Mouse (Mus musculus) liver, adult 2 months (tissue): ENCODE measurements around the gene Ccdc148. TPM values are rescaled to one million over a fixed set of nuclear protein-coding genes. Genes with fewer than 3 reads are reported as not detected.
A peak's percentile ranks its signal among the peaks of the same experiment; 100 is the strongest.

Experiments used
- DNase-seq: peaks from one replicate; pipeline ENCODE4 v3.0.0-alpha.2; 2011; ENCODE audit warnings: low read depth, low spot score; ENCODE audit errors: extremely low read depth
- H3K27ac ChIP-seq: fragments of 200-500 bp; replicated peaks from 2 replicates; pipeline ENCODE4 v1.5.1; 2012; ENCODE audit warnings: low read depth, mild to moderate bottlenecking, control low read depth, inconsistent platforms, low read length; ENCODE audit not compliant: insufficient read depth
- H3K27me3 ChIP-seq: fragments of 200-500 bp; 2 replicates; pipeline ENCODE4 v1.6.1; 2012; ENCODE audit warnings: mild to moderate bottlenecking, moderate library complexity, low read length, inconsistent platforms; ENCODE audit not compliant: control insufficient read depth, insufficient read depth
- H3K36me3 ChIP-seq: fragments of 200-500 bp; 2 replicates; pipeline ENCODE4 v1.6.1; 2012; ENCODE audit warnings: low read length, inconsistent platforms; ENCODE audit not compliant: control insufficient read depth, insufficient read depth
- H3K4me1 ChIP-seq: fragments of 200-500 bp; 2 replicates; pipeline ENCODE4 v1.6.1; 2011; ENCODE audit warnings: low read length; ENCODE audit not compliant: control insufficient read depth, insufficient read depth
- H3K4me3 ChIP-seq: fragments of 200-500 bp; 2 replicates; pipeline ENCODE4 v1.5.1; 2011; ENCODE audit warnings: low read depth, mild to moderate bottlenecking, control low read depth, low read length, moderate library complexity; ENCODE audit not compliant: insufficient read depth
- H3K79me2 ChIP-seq: fragments of 200-500 bp; 2 replicates; pipeline ENCODE4 v1.6.1; 2012; ENCODE audit warnings: inconsistent platforms, mild to moderate bottlenecking, low read length, moderate library complexity; ENCODE audit not compliant: control insufficient read depth, insufficient read depth
- H3K9ac ChIP-seq: fragments of 200-500 bp; 2 replicates; pipeline ENCODE4 v1.6.1; 2012; ENCODE audit warnings: low read depth, mild to moderate bottlenecking, control low read depth, inconsistent platforms, low read length
- CTCF ChIP-seq: fragments of 200-500 bp; IDR thresholded peaks from 2 replicates; pipeline ENCODE4 v1.5.1; 2011; ENCODE audit warnings: low read depth, low read length, control low read depth
- POLR2A ChIP-seq: fragments of 200-500 bp; IDR thresholded peaks from 2 replicates; pipeline ENCODE4 v1.6.1; 2011; ENCODE audit warnings: low read length, control low read depth; ENCODE audit not compliant: insufficient read depth; ENCODE audit errors: extremely low read depth
- WGBS: fragments of 180-500 bp; shearing (Covaris S2); methylation state at CpG from one replicate; pipeline ENCODE4 v1.1.7; 2018; 5-methylcytosine and 5-hydroxymethylcytosine counted together
- polyA plus RNA-seq: library from polyadenylated mRNA; depleted of rRNA; stranded (reverse); fragments of >200 nt; gene quantifications from 2 replicates; pipeline ENCODE4 v1.2.3, GENCODE M21; 2012
- total RNA-seq: library from RNA; depleted of rRNA; stranded (reverse); fragments of >200 nt; gene quantifications from 2 replicates; pipeline ENCODE4 v1.2.3, GENCODE M21; 2014

The Ccdc148 gene
- total and polyA plus RNA-seq, 2 experiments, result 0.05 to 0.92 TPM

DNA sequence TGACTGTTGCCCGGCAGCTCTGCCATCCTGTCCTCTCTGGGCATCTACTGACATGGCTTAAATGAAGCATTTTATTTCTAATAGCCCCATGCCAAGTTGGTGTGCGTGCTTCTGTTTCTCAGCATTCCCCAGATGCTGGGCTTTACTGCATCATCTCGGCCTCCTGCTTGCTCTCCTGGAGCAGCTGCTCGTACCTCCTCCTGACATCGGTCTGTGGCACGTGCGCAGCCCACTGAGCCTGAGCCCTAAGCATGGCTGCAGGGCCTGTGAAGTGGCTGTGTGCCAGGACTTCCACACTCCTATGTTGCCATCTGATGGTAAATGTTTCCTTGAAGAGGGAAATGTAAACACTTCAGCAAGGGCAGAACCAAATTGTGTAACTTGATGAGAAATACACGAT lies 31.0 kb upstream of the Ccdc148 start:
- no peaks in the 10 kb centered on the region for H3K27me3 ChIP-seq
- no peak overlapping the region for H3K4me3 ChIP-seq
- TF ChIP-seq POLR2A, result no peak
- no peak for TF ChIP-seq CTCF
- no peaks in the 10 kb centered on the region for H3K36me3 ChIP-seq
- 0 out of 2 replicates have a peak, but pooled peaks cover 5% of the 10 kb centered on the region for H3K4me1 ChIP-seq
- peaks cover 65% of the 10 kb centered on the region; the same call in 1 of the 2 replicates for H3K79me2 ChIP-seq
- DNase-seq, result no peak
- 84% methylated on average over 8 of the region's 8 CpGs for WGBS
- H3K9ac ChIP-seq, result no peak overlapping the region
- no peak overlapping the region for H3K27ac ChIP-seq

GRCm38 (mm10) chr2:59190186-59190585 lies 29.7 kb upstream of the Ccdc148 start:
- H3K79me2 ChIP-seq, result peaks cover 60% of the 10 kb centered on the region; the same call in 1 of the 2 replicates
- H3K4me1 ChIP-seq, result 0 out of 2 replicates have a peak, but pooled peaks cover 5% of the 10 kb centered on the region
- no peak for DNase-seq
- no peaks in the 10 kb centered on the region for H3K27me3 ChIP-seq
- TF ChIP-seq CTCF, result no peak
- no peak for TF ChIP-seq POLR2A
- no peak overlapping the region for H3K4me3 ChIP-seq
- no peaks in the 10 kb centered on the region for H3K36me3 ChIP-seq
- no peak overlapping the region for H3K9ac ChIP-seq
- no peak overlapping the region for H3K27ac ChIP-seq
- WGBS, result 90% methylated on average over 10 of the region's 10 CpGs

DNA sequence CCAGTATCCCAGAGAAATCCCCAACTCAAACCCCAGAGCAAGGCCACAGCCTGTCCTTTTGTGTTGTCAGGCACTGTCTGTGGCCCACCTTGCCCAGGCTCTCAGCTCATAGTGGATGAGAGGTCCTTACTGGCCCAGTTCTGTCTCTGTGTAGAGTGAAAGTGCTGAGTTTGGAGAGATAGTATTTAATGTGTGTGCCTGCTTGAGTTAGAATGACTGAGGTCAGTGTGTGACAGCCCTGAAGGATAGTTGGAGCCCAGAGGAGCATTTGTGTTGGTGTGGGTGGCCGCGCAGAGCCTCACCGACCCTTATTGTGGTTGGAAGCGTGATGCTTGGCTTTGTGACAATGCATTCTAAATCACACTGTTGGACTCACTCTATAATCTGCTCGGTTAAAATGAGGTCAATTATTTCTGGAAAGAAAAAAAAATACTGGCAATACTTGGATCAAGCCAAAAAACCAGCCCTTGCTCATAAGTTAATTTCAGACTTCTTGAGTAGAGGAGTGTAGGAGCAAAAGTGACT lies 29.2 kb upstream of the Ccdc148 start:
- peaks cover 58% of the 10 kb centered on the region; the same call in 1 of the 2 replicates for H3K79me2 ChIP-seq
- H3K4me3 ChIP-seq, result no peak overlapping the region
- no peak overlapping the region for H3K9ac ChIP-seq
- no peaks in the 10 kb centered on the region for H3K27me3 ChIP-seq
- 76% methylated on average over 5 of the region's 5 CpGs for WGBS
- H3K27ac ChIP-seq, result no peak overlapping the region
- no peak for TF ChIP-seq POLR2A
- TF ChIP-seq CTCF, result no peak
- DNase-seq, result no peak
- H3K36me3 ChIP-seq, result no peaks in the 10 kb centered on the region
- H3K4me1 ChIP-seq, result 0 out of 2 replicates have a peak, but pooled peaks cover 5% of the 10 kb centered on the region

GRCm38 (mm10) chr2:59188306-59188705 lies 27.8 kb upstream of the Ccdc148 start:
- WGBS, result 86% methylated on average over 8 of the region's 8 CpGs
- no peaks in the 10 kb centered on the region for H3K27me3 ChIP-seq
- H3K79me2 ChIP-seq, result peaks cover 57% of the 10 kb centered on the region; the same call in 1 of the 2 replicates
- H3K36me3 ChIP-seq, result no peaks in the 10 kb centered on the region
- DNase-seq, result no peak
- TF ChIP-seq POLR2A (no peak), CTCF (no peak)
- no peak overlapping the region for H3K4me3 ChIP-seq
- no peak overlapping the region for H3K27ac ChIP-seq
- 0 out of 2 replicates have a peak, but pooled peaks cover 5% of the 10 kb centered on the region for H3K4me1 ChIP-seq
- H3K9ac ChIP-seq, result no peak overlapping the region

DNA sequence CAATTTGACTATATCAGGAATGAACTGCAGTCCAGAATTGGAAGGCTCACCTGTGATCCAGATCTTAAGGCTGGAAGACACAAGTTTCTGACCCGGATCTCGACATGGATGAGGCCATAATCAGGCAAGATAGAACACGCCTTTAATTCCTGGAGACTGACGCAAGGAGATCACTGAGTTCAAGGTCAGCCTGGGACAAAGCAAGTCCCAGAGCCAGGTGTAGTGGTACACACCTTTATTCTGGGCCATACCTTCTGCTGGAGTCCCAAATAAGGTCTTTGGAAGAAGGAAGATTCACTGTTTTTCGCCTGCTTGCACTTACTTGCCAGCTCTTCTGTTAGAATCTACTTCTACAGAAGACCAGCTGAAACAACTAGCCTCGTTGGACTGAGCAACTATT lies 26.5 kb upstream of the Ccdc148 start:
- WGBS, result 89% methylated on average over 6 of the region's 6 CpGs
- no peaks in the 10 kb centered on the region for H3K36me3 ChIP-seq
- TF ChIP-seq POLR2A (no peak), CTCF (no peak)
- H3K4me3 ChIP-seq, result no peak overlapping the region
- no peaks in the 10 kb centered on the region for H3K27me3 ChIP-seq
- no peak overlapping the region for H3K27ac ChIP-seq
- peaks cover 56% of the 10 kb centered on the region; the same call in 1 of the 2 replicates for H3K79me2 ChIP-seq
- DNase-seq, result no peak
- H3K4me1 ChIP-seq, result 0 out of 2 replicates have a peak, but pooled peaks cover 2% of the 10 kb centered on the region
- H3K9ac ChIP-seq, result no peak overlapping the region

DNA sequence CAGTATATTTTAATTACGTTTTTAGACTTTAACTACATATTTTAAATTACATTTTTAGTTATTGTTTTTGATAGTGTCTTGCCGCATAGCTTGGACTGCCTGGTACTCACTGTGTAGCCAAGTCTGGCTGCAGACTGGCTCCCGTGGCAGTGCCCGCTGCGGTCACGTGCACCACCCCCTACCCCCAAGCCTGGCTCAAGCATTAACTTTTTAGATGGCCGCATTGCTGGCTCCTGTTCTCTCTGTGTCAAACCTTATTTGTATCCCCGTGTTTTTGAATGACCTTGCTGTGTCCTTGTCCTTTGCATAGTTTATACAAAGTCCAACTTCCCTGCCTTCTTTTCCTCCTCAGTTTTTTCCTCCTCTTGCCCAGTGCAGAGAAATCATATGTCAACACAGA lies 25.6 kb upstream of the Ccdc148 start:
- H3K27ac ChIP-seq, result no peak overlapping the region

More for the DNA sequence above, 25.6 kb upstream of the Ccdc148 start:
- Histone ChIP-seq H3K36me3 (no peaks in the 10 kb centered on the region), H3K9ac (no peak overlapping the region), H3K27me3 (no peaks in the 10 kb centered on the region), H3K4me3 (no peak overlapping the region), H3K79me2 (peaks cover 51% of the 10 kb centered on the region; the same call in 1 of the 2 replicates), H3K4me1 (0 out of 2 replicates have a peak, but pooled peaks cover 2% of the 10 kb centered on the region)
- whole genome bisulfite sequencing, result 86% methylated on average over 8 of the region's 8 CpGs
- TF ChIP-seq CTCF (no peak), POLR2A (no peak)
- DNase-seq, result peak; percentile 48
